Mouse (Mus musculus) megakaryocyte, embryonic 14.5 days (primary cell): Measurements from ENCODE around the gene Klhl3.

ENCODE experiments used
- FLI1 ChIP-seq: IDR thresholded peaks from 2 replicates; pipeline ENCODE4 v1.6.1; 2012; ENCODE audit warnings: low read length, inconsistent platforms, mixed read lengths
- GATA1 ChIP-seq: IDR thresholded peaks from 3 replicates; pipeline ENCODE4 v1.6.1; 2012; ENCODE audit warnings: mixed read lengths, low read length, inconsistent platforms, borderline replicate concordance

DNA sequence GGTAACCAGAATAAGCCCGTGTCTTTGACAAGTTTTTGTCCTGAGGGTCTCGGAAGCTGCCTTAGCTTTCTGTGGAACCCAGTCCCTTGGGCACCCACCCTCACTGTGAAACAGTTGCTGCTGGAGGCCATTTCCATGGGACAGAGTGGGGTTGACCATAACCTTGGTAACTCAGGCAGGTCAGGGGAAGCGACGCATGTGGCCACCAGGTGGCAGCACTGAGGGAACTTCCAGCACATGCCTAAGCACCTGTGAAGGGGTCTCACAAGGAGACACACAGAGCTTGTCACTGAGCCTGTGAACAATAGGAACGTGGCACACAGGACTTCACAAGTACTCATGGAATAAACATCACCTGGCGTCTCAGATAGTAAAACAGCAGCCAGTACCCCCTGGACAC is 81.6 kb downstream of the Klhl3 start:
- TF ChIP-seq FLI1 (no peak), GATA1 (no peak)
